Mouse (Mus musculus) Patski (cell line): ENCODE measurements around the gene Dagla. TPM values are rescaled to one million over a fixed set of nuclear protein-coding genes. Genes with fewer than 3 reads are reported as not detected.

Source experiments
- ATAC-seq: fragments of 100-300 bp; one replicate; pipeline ENCODE4 v1.8.0; 2021
- CTCF ChIA-PET: fragments of 350-600 bp; sonication (Branson Sonifier 250); formaldehyde crosslinking; loops from one replicate; lab custom pipeline; 2022; ENCODE audit warnings: inconsistent platforms; lab: Charles Lee
- POLR2A ChIA-PET: fragments of 350-600 bp; sonication (Branson Sonifier 250); formaldehyde crosslinking; loops from one replicate; lab custom pipeline; 2022; ENCODE audit warnings: antibody characterized with exemption, inconsistent platforms; lab: Charles Lee
- DNase-seq: peaks from one replicate; pipeline ENCODE4 v3.0.0-alpha.2; 2011; ENCODE audit warnings: low read depth, low spot score
- H3K27me3 ChIP-seq: fragments of 371-371 bp; one replicate; pipeline ENCODE4 v1.5.1; 2021
- CTCF ChIP-seq: fragments of 100-300 bp; IDR thresholded peaks from one replicate; pipeline ENCODE4 v1.5.1; 2021
- in situ Hi-C: fragments of 300-500 bp; cut with MboI; formaldehyde crosslinking; loops from 3 replicates; pipeline ENCODE4 v1.11.1; 2018; ENCODE audit warnings: low pct_unique_long_range_greater_than_20kb, mixed read lengths
- polyA plus RNA-seq: library from polyadenylated mRNA; unstranded; gene quantifications from one replicate; pipeline ENCODE4 v1.2.3, GENCODE M21; 2021

Gene Dagla
- polyA plus RNA-seq, 1 experiment from 2014 or later, result 2.9 TPM

DNA sequence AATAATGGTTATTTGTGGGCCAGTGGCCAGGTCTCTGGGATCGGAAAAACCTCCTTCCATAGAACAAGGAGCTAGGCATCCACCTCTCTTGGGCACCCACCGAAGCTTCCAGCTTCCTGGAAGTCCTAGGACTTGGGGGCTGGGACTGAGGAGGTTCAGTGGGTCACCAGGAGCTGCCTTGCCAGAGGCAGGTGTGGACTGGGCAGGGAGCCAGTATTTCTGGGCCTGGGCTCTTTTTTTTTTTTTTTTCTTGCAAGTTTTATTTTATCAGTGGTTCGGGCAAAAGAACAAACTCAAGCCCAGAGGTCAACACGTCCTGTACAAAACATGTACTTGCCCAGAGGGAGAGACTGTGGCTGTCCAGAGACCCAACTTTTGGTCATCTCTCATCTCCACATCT, 78.9 kb downstream of the Dagla start:
- DNase-seq, result no peak
- ChIA-PET POLR2A (no interaction called here), CTCF (interaction anchor here (1.5 to 2.6 kb wide), 2 partner anchors 13 to 15 kb away, joined by 3 to 8 read pairs; partner anchors contain the start of gene Myrf)
- ATAC-seq, result no peak
- H3K27me3 ChIP-seq, result peaks cover 40% of the 10 kb centered on the region
- TF ChIP-seq CTCF, result no peak
- in situ Hi-C loops, result no loop called here

DNA sequence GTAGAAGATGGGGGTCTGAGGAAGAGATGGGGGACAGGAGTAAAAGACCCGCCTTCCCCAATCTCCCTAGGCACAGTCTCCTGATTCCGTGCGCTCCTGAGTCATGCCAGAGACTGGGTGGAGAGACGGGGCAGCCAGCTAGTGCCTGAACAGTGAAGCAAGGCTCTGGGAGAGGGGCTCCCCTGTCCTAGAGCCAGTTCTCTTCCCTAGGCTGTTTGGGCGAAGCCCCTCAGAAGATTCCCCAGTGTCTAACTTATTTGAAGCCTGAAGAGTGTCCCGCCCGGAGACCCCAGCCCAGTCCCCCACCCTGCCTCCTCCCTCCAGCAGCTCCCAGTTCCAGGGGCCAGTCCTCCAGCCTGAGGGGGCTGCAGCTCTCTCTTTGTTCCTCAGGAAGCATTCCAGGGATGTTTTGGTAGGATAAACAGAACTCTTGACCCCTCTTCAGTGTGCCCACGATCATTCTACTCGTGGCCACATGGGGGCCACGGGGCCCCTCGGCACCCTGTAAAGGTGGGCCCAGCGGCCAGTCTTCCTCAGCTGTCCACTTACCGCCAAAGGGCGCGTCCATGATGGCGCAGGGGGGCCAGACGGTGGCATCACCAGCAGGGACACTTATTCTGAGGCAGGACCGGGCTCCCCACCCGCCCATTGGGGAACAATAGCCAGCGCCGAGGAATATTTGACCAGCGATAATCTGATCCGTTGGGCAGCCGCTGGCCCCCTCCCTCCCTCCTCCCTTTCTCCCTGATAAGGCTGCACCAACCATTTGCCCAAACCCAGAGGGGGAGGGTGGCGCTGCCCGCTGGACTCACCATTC, 79.8 kb downstream of the Dagla start:
- ChIA-PET CTCF (interaction anchor here (2.6 kb wide), 1 partner anchor 14 kb away, joined by 8 read pairs; no protein-coding TSS in a partner anchor), POLR2A (no interaction called here)
- in situ Hi-C loops, result no loop called here
- no peak for DNase-seq
- peaks cover 38% of the 10 kb centered on the region for H3K27me3 ChIP-seq
- no peak for ATAC-seq
- no peak for TF ChIP-seq CTCF

DNA sequence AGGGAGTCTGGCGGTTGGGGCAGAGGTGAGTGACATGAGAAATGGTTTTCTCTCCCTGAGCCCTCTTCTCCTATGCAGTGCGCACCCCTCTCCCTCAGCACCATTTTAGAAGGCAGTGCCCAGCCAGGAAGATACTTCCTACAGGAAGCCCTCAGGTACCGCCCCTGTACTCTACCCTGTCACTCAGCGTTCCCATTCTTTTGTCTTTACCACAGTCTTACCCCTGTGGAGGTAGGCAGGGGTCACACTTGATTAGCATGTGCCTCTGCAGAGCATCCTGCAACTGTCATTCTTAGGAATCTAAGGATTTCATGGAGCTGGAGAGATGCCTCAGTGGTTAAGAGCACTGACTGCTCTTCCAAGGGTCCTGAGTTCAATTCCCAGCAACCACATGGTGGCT, 81.1 kb downstream of the Dagla start:
- DNase-seq, result no peak
- TF ChIP-seq CTCF, result no peak
- H3K27me3 ChIP-seq, result peaks cover 25% of the 10 kb centered on the region
- ATAC-seq, result no peak
- POLR2A ChIA-PET, result no interaction called here
- CTCF ChIA-PET, result no interaction called here
- in situ Hi-C loops, result no loop called here

DNA sequence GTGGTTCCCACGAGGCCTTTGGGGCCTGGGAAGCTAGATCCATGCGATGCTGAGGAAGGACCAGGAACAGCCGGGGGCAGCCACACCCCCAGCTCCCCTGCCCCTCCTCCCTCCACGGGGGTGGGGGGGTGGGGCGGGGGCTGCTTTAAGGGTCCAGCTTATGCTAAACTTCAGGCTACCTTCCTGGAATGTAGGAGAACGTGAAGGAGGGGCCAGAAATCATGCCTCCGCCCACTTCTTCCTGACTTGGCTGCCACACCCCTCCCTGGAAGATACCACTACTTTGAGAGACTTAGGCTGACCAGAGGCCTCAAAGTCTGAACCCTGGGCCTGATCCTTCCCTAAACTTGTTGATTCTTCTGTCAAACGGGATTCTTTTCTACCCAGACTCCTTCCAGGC, 82.0 kb downstream of the Dagla start:
- CTCF ChIA-PET, result interaction anchor here (0.7 to 1.0 kb wide), 2 partner anchors 9 to 15 kb away, joined by 3 read pairs; no protein-coding TSS in a partner anchor
- no peak for TF ChIP-seq CTCF
- POLR2A ChIA-PET, result no interaction called here
- peak; percentile 10 for ATAC-seq
- peaks cover 18% of the 10 kb centered on the region for H3K27me3 ChIP-seq
- in situ Hi-C loops, result no loop called here
- no peak for DNase-seq

DNA sequence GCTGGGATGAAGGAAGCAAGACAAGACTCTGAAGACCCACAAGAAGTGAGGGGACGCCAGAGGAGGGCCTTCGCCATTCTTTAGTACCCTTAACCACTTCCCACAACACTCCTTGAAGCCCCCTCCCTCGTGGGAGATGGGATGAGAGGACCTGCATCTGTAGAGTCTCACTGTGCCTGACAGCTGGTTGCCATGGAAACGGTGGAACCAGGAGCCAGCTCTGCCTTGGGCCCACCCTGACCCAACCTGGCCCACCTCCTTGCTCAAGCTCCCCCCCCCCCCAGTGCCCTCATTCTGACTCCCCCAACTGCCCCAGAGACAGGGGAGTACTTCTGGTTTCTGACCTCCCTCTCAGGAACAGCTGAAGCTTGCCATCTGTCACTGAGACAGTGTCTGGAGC, 83.1 kb downstream of the Dagla start:
- H3K27me3 ChIP-seq, result peaks cover 15% of the 10 kb centered on the region
- POLR2A ChIA-PET, result no interaction called here
- ATAC-seq (no peak), DNase-seq (no peak)
- TF ChIP-seq CTCF, result no peak
- in situ Hi-C loops, result no loop called here
- CTCF ChIA-PET, result interaction anchor here (0.8 to 2.8 kb wide), 3 partner anchors 9 to 19 kb away, joined by 3 to 17 read pairs (median 4); no protein-coding TSS in a partner anchor

DNA sequence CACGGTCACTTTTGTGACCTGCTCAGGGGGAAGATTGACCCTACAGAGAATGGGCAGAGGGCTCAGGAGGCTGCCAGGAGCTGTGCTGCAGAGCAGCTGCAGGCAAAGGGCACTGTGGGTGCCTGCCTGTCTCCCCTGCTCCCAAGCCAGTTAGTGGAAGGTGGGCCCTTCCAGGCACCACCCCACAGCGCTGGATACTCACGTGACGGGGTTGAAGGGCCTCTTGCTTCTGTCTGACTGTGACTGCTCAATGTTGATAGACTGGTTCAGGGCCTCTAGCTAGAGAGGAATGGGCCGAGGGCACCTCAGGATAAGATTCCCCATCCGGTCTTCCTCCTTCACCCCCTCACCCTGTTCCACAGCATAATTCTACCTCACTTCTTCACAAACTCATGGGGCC, 85.1 kb downstream of the Dagla start:
- in situ Hi-C loops, result no loop called here
- ChIA-PET POLR2A (no interaction called here), CTCF (interaction anchor here (0.8 to 2.8 kb wide), 7 partner anchors 8 to 220 kb away, joined by 3 to 17 read pairs (median 3); no protein-coding TSS in a partner anchor)
- ATAC-seq (no peak), DNase-seq (no peak)
- H3K27me3 ChIP-seq, result peaks cover 11% of the 10 kb centered on the region
- TF ChIP-seq CTCF, result no peak

DNA sequence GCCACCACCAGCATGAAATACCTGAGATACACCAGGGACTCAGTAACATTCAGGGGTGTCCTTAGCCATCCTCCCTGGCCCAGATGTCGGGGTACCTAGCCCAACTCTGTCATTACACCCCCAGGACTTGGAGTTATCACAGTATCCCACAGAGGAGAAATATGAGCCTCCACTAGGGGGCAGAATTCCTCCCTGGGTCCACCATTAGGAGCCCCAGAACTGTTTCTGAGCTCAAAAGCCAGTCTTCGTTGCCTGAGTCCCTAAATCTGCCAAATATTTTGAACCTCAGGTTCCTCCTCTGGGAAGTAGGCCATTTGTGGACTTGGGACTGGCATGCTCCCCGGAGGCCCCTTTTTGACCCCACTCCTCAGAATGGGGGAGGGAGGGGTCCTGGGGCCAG, 85.6 kb downstream of the Dagla start:
- TF ChIP-seq CTCF, result no peak
- no peak for ATAC-seq
- POLR2A ChIA-PET, result no interaction called here
- in situ Hi-C loops, result no loop called here
- DNase-seq, result no peak
- H3K27me3 ChIP-seq, result peaks cover 11% of the 10 kb centered on the region
- CTCF ChIA-PET, result interaction anchor here (0.8 to 2.8 kb wide), 8 partner anchors 8 to 219 kb away, joined by 3 to 17 read pairs (median 3); no protein-coding TSS in a partner anchor

DNA sequence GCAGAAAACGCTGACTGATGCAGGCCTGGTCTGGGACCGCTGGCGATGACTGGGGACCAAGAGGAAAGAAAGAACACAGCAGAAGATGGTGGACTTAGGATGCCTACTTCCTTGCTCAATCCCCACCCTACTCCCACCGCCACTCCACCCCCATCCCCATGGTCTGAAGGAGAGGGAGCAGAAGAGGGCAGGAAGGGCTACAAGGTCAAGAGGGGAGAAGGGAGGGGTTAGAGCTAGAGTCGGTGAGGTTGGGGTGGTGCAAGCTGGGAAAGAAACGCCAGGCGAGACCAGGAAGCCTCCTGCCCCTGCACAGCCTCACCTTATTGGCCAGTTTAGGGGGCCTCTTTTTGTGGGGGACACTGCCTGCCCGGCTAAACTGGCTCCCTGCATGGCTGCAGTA, 88.6 kb downstream of the Dagla start:
- ATAC-seq, result no peak
- POLR2A ChIA-PET, result no interaction called here

DNA sequence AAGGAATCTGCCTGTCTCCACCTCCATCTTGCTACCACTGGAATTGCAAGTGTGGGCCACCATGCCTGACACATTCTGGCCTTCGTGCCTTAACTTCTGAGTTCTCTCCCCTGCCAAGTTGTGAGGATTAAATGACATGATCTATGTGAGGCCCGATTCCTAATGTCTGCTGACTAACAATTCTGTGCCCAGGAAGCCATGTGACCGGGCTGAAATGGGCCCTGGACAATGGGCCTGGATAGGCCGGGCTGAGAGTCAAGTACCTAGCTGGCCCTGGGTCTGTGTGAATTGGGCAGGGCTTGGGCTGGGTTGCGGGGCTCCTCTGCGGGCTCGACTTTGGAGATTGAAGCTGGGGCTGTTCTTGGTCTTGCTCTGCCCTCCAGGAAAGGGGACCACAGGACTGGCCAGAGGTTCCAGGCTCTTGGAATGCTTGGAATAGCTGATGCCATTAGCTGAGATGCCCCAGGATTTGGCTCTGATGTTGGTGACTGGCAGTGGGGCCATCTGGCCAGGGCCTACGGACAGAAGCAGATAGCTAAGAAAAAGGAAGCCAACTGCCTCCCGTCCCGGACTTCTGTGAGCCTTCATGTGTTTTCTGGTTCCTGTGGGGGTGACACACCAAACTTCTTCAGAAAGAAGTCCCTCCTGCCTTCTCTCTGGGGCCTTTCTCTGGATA, 90.7 kb downstream of the Dagla start:
- H3K27me3 ChIP-seq, result peaks cover 7% of the 10 kb centered on the region
- TF ChIP-seq CTCF, result no peak
- in situ Hi-C loops, result no loop called here
- ChIA-PET CTCF (interaction anchor here (0.9 kb wide), 1 partner anchor 8 kb away, joined by 3 read pairs; no protein-coding TSS in a partner anchor), POLR2A (interaction anchor here (1.2 kb wide), 1 partner anchor 29 kb away, joined by 3 read pairs; no protein-coding TSS in a partner anchor)
- DNase-seq (no peak), ATAC-seq (no peak)

More for the DNA sequence above, 88.6 kb downstream of the Dagla start:
- peaks cover 11% of the 10 kb centered on the region for H3K27me3 ChIP-seq
- CTCF ChIA-PET, result interaction anchor here (1.2 to 1.5 kb wide), 2 partner anchors 88 to 215 kb away, joined by 3 read pairs; partner anchors contain the start of genes Best1, Dagla and Rab3il1
- in situ Hi-C loops, result no loop called here
- TF ChIP-seq CTCF, result no peak
- DNase-seq, result no peak

DNA sequence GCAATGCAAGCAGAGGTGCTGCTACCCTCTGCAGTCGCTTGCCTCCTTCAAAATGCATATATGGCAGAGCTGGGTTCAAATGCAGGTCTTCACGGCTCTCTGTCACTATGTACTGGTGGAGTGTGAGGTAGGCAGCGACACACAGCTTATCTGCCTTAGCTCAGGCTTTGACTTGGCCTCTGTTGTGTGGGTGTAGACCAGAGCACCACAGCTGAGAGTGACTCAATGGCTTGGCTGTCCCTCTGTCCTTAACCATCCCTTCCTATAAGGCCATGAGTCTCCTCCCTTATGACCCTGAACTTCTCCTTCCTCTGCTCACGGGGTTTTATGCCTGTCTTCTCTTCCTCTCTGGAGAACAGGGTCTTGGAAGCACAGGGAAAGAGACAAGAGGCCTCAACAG, 93.8 kb downstream of the Dagla start:
- DNase-seq (no peak), ATAC-seq (no peak)
- POLR2A ChIA-PET, result no interaction called here
- CTCF ChIA-PET, result interaction anchor here (1.2 to 2.2 kb wide), 2 partner anchors 8 to 210 kb away, joined by 3 to 7 read pairs; partner anchors contain the start of genes Best1 and Rab3il1
- in situ Hi-C loops, result no loop called here
- no peaks in the 10 kb centered on the region for H3K27me3 ChIP-seq
- no peak for TF ChIP-seq CTCF
